Mouse (Mus musculus) left cerebral cortex, postnatal 36 days (tissue): Measurements from ENCODE around the gene Zfp329. TPM values are rescaled to one million over a fixed set of nuclear protein-coding genes. Genes with fewer than 3 reads are reported as not detected.
A peak's percentile ranks its signal among the peaks of the same experiment; 100 is the strongest.
"Not testable (repeated sequence)": the region's sequence is repeated elsewhere in the genome, so short reads cannot be mapped to it uniquely, and the experiment has no call there.

Experiments used
- DNase-seq, 2 experiments: peaks; one replicate each; pipeline ENCODE4 v3.0.0; 2021 to 2022; ENCODE audit warnings: low spot score in 2 of 2, mixed read lengths in 1 of 2
- intact Hi-C: fragments of 180-260 bp; cut with DNase I; formaldehyde crosslinking; loops from one replicate; pipeline ENCODE4 v1.15.1; 2025
- total RNA-seq, 2 experiments: library from RNA; stranded (reverse); gene quantifications; 2 replicates each; pipeline ENCODE4 v1.2.3; 2021

The Zfp329 gene
- total RNA-seq = 10 to 100 TPM; 17.3 to 24.7 TPM

- intact Hi-C loops = loop anchor here (5.0 to 10.0 kb wide), 2 partner anchors 36 to 216 kb away; partner anchors contain the start of genes Chmp2a and Ube2m
- DNase-seq = peak; percentile 91 to 94
Observed at GRCm38 (mm10) chr7:12818521-12819295, at the start of gene Zfp329. Zfp329 (minus strand) TSS chr7:12818858.

- no peak for DNase-seq
- intact Hi-C loops = no loop called here
Observed at GRCm38 (mm10) chr7:12835779-12836178, 17.1 kb upstream of the Zfp329 start.

- intact Hi-C loops = no loop called here
- DNase-seq = no peak
Observed at GRCm38 (mm10) chr7:12835193-12835671, 16.6 kb upstream of the Zfp329 start.

GRCm38 (mm10) chr7:12834162-12835120, 15.8 kb upstream of the Zfp329 start, which contains the start of gene Zfp110:
Zfp110 (plus strand) TSS chr7:12834761.
- intact Hi-C loops = no loop called here
- DNase-seq = peak; percentile 86 to 89

- intact Hi-C loops = loop anchor here (5.0 to 10.0 kb wide), 2 partner anchors 33 to 219 kb away; partner anchors contain the start of genes Chmp2a and Ube2m
- DNase-seq = no peak
Observed at GRCm38 (mm10) chr7:12815566-12815965, 3.1 kb downstream of the Zfp329 start.

GRCm38 (mm10) chr7:12803727-12804071, 15.0 kb downstream of the Zfp329 start:
- intact Hi-C loops = loop anchor here (1.0 to 10.0 kb wide), 2 partner anchors 23 to 319 kb away; no protein-coding TSS in a partner anchor
- no peak for DNase-seq

- intact Hi-C loops = loop anchor here (1.0 to 10.0 kb wide), 2 partner anchors 23 to 318 kb away; no protein-coding TSS in a partner anchor
- peak; percentile 87 to 91 for DNase-seq
Observed at GRCm38 (mm10) chr7:12802866-12803726, 15.6 kb downstream of the Zfp329 start, which contains the start of gene Zscan18. Zscan18 (minus strand) TSS chr7:12803635.

- no peak for DNase-seq
- intact Hi-C loops = no loop called here
Observed at GRCm38 (mm10) chr7:12799554-12799953, 19.1 kb downstream of the Zfp329 start.

GRCm38 (mm10) chr7:12797971-12798370, 20.7 kb downstream of the Zfp329 start:
- intact Hi-C loops = no loop called here
- no peak for DNase-seq

GRCm38 (mm10) chr7:12792624-12793023, 26.0 kb downstream of the Zfp329 start:
- intact Hi-C loops, DNase-seq: not testable (repeated sequence)

- intact Hi-C loops = no loop called here
- DNase-seq = no peak
Observed at GRCm38 (mm10) chr7:12788025-12788424, 30.6 kb downstream of the Zfp329 start.

- intact Hi-C loops = no loop called here
- DNase-seq = no peak
Observed at GRCm38 (mm10) chr7:12787333-12787732, 31.3 kb downstream of the Zfp329 start.

GRCm38 (mm10) chr7:12780151-12780830, 38.4 kb downstream of the Zfp329 start:
- intact Hi-C loops = loop anchor here (1.0 to 5.0 kb wide), 2 partner anchors 23 to 37 kb away; partner anchors contain the start of genes Zfp329 and Zscan18
- DNase-seq = peak; percentile 84 to 87

GRCm38 (mm10) chr7:12779782-12780150, 38.9 kb downstream of the Zfp329 start:
- DNase-seq = no peak
- intact Hi-C loops = loop anchor here (1.0 to 5.0 kb wide), 2 partner anchors 24 to 38 kb away; partner anchors contain the start of genes Zfp329 and Zscan18

- intact Hi-C loops = no loop called here
- peak in 1 of 2 experiments; percentile 8 for DNase-seq
Observed at GRCm38 (mm10) chr7:12779141-12779540, 39.5 kb downstream of the Zfp329 start.

GRCm38 (mm10) chr7:12774606-12775005, 44.1 kb downstream of the Zfp329 start:
- DNase-seq = peak; percentile 38 to 56
- intact Hi-C loops = no loop called here

- DNase-seq = no peak
- intact Hi-C loops = no loop called here
Observed at GRCm38 (mm10) chr7:12774111-12774510, 44.5 kb downstream of the Zfp329 start.
